Mouse (Mus musculus): Measurements from ENCODE around the gene Cfap61. TPM values are rescaled to one million over a fixed set of nuclear protein-coding genes. Genes with fewer than 3 reads are reported as not detected.

The Cfap61 gene
- polyA plus RNA-seq, 1 experiment, result not detected

DNA sequence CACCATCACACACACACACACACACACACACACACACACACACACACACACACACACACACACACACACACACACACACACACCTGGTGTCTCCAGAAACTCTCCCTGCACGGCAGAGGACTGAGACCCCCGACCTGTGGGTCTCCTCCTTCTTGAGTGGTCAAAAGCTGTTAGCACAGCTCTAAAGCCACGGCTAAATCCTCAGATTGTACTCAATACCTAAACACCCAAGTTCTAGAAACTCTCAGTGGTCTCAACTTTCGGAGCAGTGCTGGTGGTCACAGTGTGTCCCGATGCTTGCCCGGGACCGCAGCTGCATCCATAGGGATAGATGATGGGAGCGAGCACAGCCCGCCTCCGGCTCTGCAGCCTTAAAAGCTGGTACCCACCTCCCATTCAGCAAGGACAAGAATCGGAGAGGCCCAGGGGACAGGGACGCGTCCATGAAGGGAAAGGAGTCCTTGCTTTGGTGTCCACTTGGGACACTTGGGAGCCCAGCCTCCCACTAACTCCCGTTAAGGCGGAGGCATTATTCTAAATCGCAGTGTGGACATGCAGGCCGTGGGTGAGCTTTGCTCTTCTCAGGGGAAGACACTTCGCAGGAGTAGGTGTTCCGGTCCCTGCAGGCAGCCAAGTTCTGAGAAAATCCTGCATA lies 284.4 kb downstream of the Cfap61 start:
- Histone ChIP-seq H3K27ac (ENCODE audit: insufficient read depth, low read depth, low read length) (no peak overlapping the region), H3K4me1 (ENCODE audit: control insufficient read depth, insufficient read depth, insufficient read length, low read length) (peaks cover 15% of the 10 kb centered on the region), H3K27me3 (ENCODE audit: control insufficient read depth, insufficient read depth, low read length) (peaks cover 69% of the 10 kb centered on the region), H3K4me3 (ENCODE audit: low read depth, low read length) (no peak overlapping the region), H3K36me3 (ENCODE audit: control insufficient read depth, insufficient read depth, low read length) (no peaks in the 10 kb centered on the region)
- TF ChIP-seq CTCF (IDR thresholded peaks at IDR 0.05; ENCODE audit: extremely low read depth, insufficient read length, insufficient replicate concordance, low read depth, low read length), result no peak
- TF ChIP-seq POLR2A (IDR thresholded peaks at IDR 0.05; ENCODE audit: low read depth, low read length), result no peak
- 7% methylated on average over 19 of the region's 19 CpGs for WGBS

DNA sequence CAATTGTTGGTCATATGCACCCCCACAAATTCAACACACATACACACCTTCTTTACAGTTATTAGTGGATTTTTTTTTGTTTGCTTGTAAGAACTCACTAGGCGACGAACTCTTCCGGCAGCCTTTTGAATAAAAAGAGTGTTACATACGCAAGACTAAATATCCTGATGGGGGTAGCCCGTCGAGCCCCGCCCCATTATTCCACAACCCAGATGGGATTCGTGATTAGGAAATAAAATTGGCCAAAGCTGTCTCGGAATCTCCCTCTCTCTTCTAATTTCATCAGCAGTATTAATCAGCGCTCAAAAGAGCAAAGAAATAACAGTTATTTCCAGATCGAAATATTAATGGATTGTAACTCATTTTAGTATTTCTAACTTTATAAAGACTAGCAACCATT lies 285.2 kb downstream of the Cfap61 start:
- no peak overlapping the region for H3K4me3 ChIP-seq (ENCODE audit: low read depth, low read length)
- 17% methylated on average over 11 of the region's 11 CpGs for WGBS
- no peak for TF ChIP-seq POLR2A (IDR thresholded peaks at IDR 0.05; ENCODE audit: low read depth, low read length)
- no peak for TF ChIP-seq CTCF (IDR thresholded peaks at IDR 0.05; ENCODE audit: extremely low read depth, insufficient read length, insufficient replicate concordance, low read depth, low read length)
- no peaks in the 10 kb centered on the region for H3K36me3 ChIP-seq (ENCODE audit: control insufficient read depth, insufficient read depth, low read length)
- peaks cover 72% of the 10 kb centered on the region for H3K27me3 ChIP-seq (ENCODE audit: control insufficient read depth, insufficient read depth, low read length)
- peaks cover 15% of the 10 kb centered on the region for H3K4me1 ChIP-seq (ENCODE audit: control insufficient read depth, insufficient read depth, insufficient read length, low read length)
- H3K27ac ChIP-seq (ENCODE audit: insufficient read depth, low read depth, low read length), result no peak overlapping the region

GRCm38 (mm10) chr2:146220591-146221075 lies 286.0 kb downstream of the Cfap61 start:
- WGBS, result 4% methylated on average over 24 of the region's 24 CpGs
- H3K4me3 ChIP-seq (ENCODE audit: low read depth, low read length), result peak overlapping the region; percentile 60; the same call in 1 of the 2 replicates
- peaks cover 77% of the 10 kb centered on the region for H3K27me3 ChIP-seq (ENCODE audit: control insufficient read depth, insufficient read depth, low read length)
- no peaks in the 10 kb centered on the region for H3K36me3 ChIP-seq (ENCODE audit: control insufficient read depth, insufficient read depth, low read length)
- TF ChIP-seq POLR2A (IDR thresholded peaks at IDR 0.05; ENCODE audit: low read depth, low read length), result no peak
- no peak for TF ChIP-seq CTCF (IDR thresholded peaks at IDR 0.05; ENCODE audit: extremely low read depth, insufficient read length, insufficient replicate concordance, low read depth, low read length)
- H3K27ac ChIP-seq (ENCODE audit: insufficient read depth, low read depth, low read length), result no peak overlapping the region
- peaks cover 15% of the 10 kb centered on the region for H3K4me1 ChIP-seq (ENCODE audit: control insufficient read depth, insufficient read depth, insufficient read length, low read length)

GRCm38 (mm10) chr2:146221076-146221928 lies 286.7 kb downstream of the Cfap61 start, which contains the start of gene Insm1:
Insm1 (plus strand) TSS chr2:146221921.
- Histone ChIP-seq H3K4me1 (ENCODE audit: control insufficient read depth, insufficient read depth, insufficient read length, low read length) (peaks cover 15% of the 10 kb centered on the region), H3K27me3 (ENCODE audit: control insufficient read depth, insufficient read depth, low read length) (peaks cover 74% of the 10 kb centered on the region), H3K36me3 (ENCODE audit: control insufficient read depth, insufficient read depth, low read length) (no peaks in the 10 kb centered on the region), H3K27ac (ENCODE audit: insufficient read depth, low read depth, low read length) (no peak within 1 kb of the TSS), H3K4me3 (ENCODE audit: low read depth, low read length) (peak within 1 kb of the TSS; percentile 60)
- TF ChIP-seq POLR2A (IDR thresholded peaks at IDR 0.05; ENCODE audit: low read depth, low read length) (no peak), CTCF (IDR thresholded peaks at IDR 0.05; ENCODE audit: extremely low read depth, insufficient read length, insufficient replicate concordance, low read depth, low read length) (no peak)
- 2% methylated on average over 85 of the region's 86 CpGs for WGBS

GRCm38 (mm10) chr2:146221929-146222278 lies 287.3 kb downstream of the Cfap61 start:
- TF ChIP-seq POLR2A (IDR thresholded peaks at IDR 0.05; ENCODE audit: low read depth, low read length) (no peak), CTCF (IDR thresholded peaks at IDR 0.05; ENCODE audit: extremely low read depth, insufficient read length, insufficient replicate concordance, low read depth, low read length) (no peak)
- 3% methylated on average over 43 of the region's 44 CpGs for WGBS

DNA sequence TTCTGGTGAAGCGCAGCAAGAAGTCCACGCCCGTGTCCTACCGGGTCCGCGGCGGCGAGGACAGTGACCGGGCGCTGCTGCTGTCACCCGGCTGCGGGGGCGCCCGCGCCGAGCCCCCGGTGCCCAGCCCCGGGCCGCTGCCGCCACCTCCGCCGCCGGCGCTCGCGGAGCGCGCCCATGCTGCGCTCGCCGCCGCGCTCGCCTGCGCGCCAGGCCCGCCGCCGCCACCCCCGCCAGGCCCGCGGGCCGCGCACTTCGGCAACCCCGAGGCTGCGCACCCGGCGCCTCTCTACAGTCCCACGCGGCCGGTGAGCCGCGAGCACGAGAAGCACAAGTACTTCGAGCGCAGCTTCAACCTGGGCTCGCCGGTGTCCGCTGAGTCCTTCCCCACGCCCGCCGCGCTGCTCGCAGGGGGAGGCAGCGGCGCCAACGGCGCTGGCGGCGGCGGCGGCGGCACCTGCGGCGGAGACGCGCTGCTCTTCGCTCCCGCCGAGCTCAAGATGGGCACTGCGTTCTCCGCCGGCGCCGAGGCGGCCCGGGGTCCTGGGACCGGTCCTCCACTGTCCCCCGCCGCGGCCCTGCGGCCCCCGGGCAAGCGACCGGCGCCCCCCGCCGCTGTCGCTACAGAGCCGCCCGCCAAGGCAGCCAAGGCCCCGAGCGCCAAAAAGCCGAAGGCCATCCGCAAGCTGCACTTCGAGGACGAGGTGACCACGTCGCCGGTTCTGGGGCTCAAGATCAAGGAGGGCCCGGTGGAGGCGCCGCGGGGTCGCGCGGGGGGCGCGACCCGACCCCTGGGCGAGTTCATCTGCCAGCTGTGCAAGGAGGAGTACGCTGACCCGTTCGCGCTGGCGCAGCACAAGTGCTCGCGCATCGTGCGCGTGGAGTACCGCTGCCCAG lies 287.9 kb downstream of the Cfap61 start:
- peak overlapping the region; percentile 60 for H3K4me3 ChIP-seq (ENCODE audit: low read depth, low read length)
- WGBS, result 2% methylated on average over 132 of the region's 133 CpGs
- peaks cover 78% of the 10 kb centered on the region for H3K27me3 ChIP-seq (ENCODE audit: control insufficient read depth, insufficient read depth, low read length)
- H3K4me1 ChIP-seq (ENCODE audit: control insufficient read depth, insufficient read depth, insufficient read length, low read length), result peaks cover 15% of the 10 kb centered on the region
- TF ChIP-seq POLR2A (IDR thresholded peaks at IDR 0.05; ENCODE audit: low read depth, low read length) (no peak), CTCF (IDR thresholded peaks at IDR 0.05; ENCODE audit: extremely low read depth, insufficient read length, insufficient replicate concordance, low read depth, low read length) (no peak)
- H3K36me3 ChIP-seq (ENCODE audit: control insufficient read depth, insufficient read depth, low read length), result no peaks in the 10 kb centered on the region
- no peak overlapping the region for H3K27ac ChIP-seq (ENCODE audit: insufficient read depth, low read depth, low read length)

More at GRCm38 (mm10) chr2:146221929-146222278, 287.3 kb downstream of the Cfap61 start:
- H3K27me3 ChIP-seq (ENCODE audit: control insufficient read depth, insufficient read depth, low read length), result peaks cover 78% of the 10 kb centered on the region
- H3K4me3 ChIP-seq (ENCODE audit: low read depth, low read length), result peak overlapping the region; percentile 60
- no peaks in the 10 kb centered on the region for H3K36me3 ChIP-seq (ENCODE audit: control insufficient read depth, insufficient read depth, low read length)
- H3K4me1 ChIP-seq (ENCODE audit: control insufficient read depth, insufficient read depth, insufficient read length, low read length), result peaks cover 15% of the 10 kb centered on the region
- no peak overlapping the region for H3K27ac ChIP-seq (ENCODE audit: insufficient read depth, low read depth, low read length)
